24 mouse cellular contexts compared by ENCODE assay signal in the genomic region with DNA sequence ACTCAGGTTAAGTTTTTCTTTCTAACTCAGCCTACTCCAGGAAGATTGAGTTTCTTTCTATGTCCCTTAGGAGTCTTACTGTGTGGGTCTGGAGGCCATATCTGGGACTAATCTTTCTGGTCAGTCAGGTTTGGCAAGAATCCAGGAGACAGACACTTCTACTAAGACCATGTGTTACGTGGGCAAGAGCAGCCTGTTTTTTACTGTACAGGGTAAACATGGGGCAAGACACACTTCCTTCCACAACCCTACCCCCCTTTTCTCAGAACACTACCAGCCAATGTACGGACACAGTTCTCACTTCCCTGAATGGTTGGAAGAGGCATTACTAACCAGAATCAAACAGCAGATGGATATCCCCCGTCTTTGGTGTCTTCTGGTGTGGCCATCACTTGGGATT. TPM values are rescaled to one million over a fixed set of nuclear protein-coding genes. Genes with fewer than 3 reads are reported as not detected.
DNase-seq lines count a peak whose midpoint lies in the region; ATAC-seq and TF ChIP-seq lines count a peak whose summit lies in the region.
"Had no signal": no experiment of that assay in that cellular context is flagged by ENCODE, and none has a peak within 500 bp of the region (broad histone marks: within the 10 kb centered on the region; RNA-seq: fewer than 3 reads in every experiment).

No protein-coding gene starts in this region.

- TF ChIP-seq CTCF in kidney, postnatal 0 days (IDR thresholded peaks at IDR 0.05; ENCODE audit: low read depth) = no peak

- no peak overlapping the region for H3K9ac ChIP-seq in kidney, postnatal 0 days (ENCODE audit: low read depth, low read length)
- H3K9ac ChIP-seq in intestine, embryonic 16.5 days (ENCODE audit: low read depth, low read length) = no peak overlapping the region
- H3K9ac ChIP-seq: heart, embryonic 15.5 days; hindbrain, embryonic 14.5 days; lung, embryonic 15.5 days; midbrain, embryonic 12.5 days had no signal

- H3K27me3 ChIP-seq in kidney, postnatal 0 days (ENCODE audit: insufficient read depth, low read length) = no peaks in the 10 kb centered on the region
- no peaks in the 10 kb centered on the region for H3K27me3 ChIP-seq in intestine, embryonic 16.5 days (replicated peaks; ENCODE audit: control insufficient read depth, insufficient read depth, low read length)
- H3K27me3 ChIP-seq in forebrain, embryonic 10.5 days (ENCODE audit: poor library complexity, severe bottlenecking) = no peaks in the 10 kb centered on the region
- H3K27me3 ChIP-seq: heart, embryonic 15.5 days; lung, embryonic 15.5 days; midbrain, embryonic 12.5 days had no signal

- H3K4me1 ChIP-seq in kidney, postnatal 0 days (replicated peaks; ENCODE audit: insufficient read depth, low read length) = no peaks in the 10 kb centered on the region
- no peaks in the 10 kb centered on the region for H3K4me1 ChIP-seq in intestine, embryonic 16.5 days (ENCODE audit: control insufficient read depth, insufficient read depth, low read length)
- H3K4me1 ChIP-seq in forebrain, embryonic 10.5 days = no peaks in the 10 kb centered on the region
- H3K4me1 ChIP-seq: heart, embryonic 15.5 days; lung, embryonic 15.5 days; midbrain, embryonic 12.5 days had no signal

- no peak overlapping the region for H3K4me3 ChIP-seq in kidney, postnatal 0 days (replicated peaks; ENCODE audit: low read depth, low read length)
- no peak overlapping the region for H3K4me3 ChIP-seq in intestine, embryonic 16.5 days (ENCODE audit: low read length)
- no peak overlapping the region for H3K4me3 ChIP-seq in forebrain, embryonic 10.5 days
- H3K4me3 ChIP-seq: heart, embryonic 15.5 days; lung, embryonic 15.5 days; midbrain, embryonic 12.5 days had no signal

- H3K36me3 ChIP-seq in kidney, postnatal 0 days (ENCODE audit: insufficient read depth, low read length) = no peaks in the 10 kb centered on the region
- no peaks in the 10 kb centered on the region for H3K36me3 ChIP-seq in intestine, embryonic 16.5 days (ENCODE audit: control insufficient read depth, insufficient read depth, low read length)
- no peaks in the 10 kb centered on the region for H3K36me3 ChIP-seq in forebrain, embryonic 10.5 days (replicated peaks)
- H3K36me3 ChIP-seq: heart, embryonic 15.5 days; lung, embryonic 15.5 days; midbrain, embryonic 12.5 days had no signal

- H3K27ac ChIP-seq in kidney, postnatal 0 days = no peak overlapping the region
- H3K27ac ChIP-seq in intestine, embryonic 16.5 days (ENCODE audit: low read length) = no peak overlapping the region
- H3K27ac ChIP-seq in forebrain, embryonic 10.5 days = no peak overlapping the region
- H3K27ac ChIP-seq: heart, embryonic 15.5 days; hindbrain, embryonic 14.5 days; lung, embryonic 15.5 days; midbrain, embryonic 12.5 days had no signal

- H3K4me2 ChIP-seq in kidney, postnatal 0 days (ENCODE audit: low read length) = no peak overlapping the region
- H3K4me2 ChIP-seq in intestine, embryonic 16.5 days (ENCODE audit: low read depth, low read length) = no peak overlapping the region
- H3K4me2 ChIP-seq: heart, embryonic 15.5 days; hindbrain, embryonic 14.5 days; lung, embryonic 15.5 days; midbrain, embryonic 12.5 days had no signal

- intact Hi-C loops in heart, postnatal 10 days (cut with DNase I) = no loop called here

- WGBS in kidney, postnatal 0 days = 67% methylated on average over 3 of the region's 3 CpGs
- WGBS in intestine, embryonic 16.5 days = 58% methylated on average over 3 of the region's 3 CpGs
- 79% methylated on average over 3 of the region's 3 CpGs for WGBS in forebrain, embryonic 10.5 days

- no peak; the same call in 1 of the 2 replicates for ATAC-seq in kidney, postnatal 0 days (replicated peaks; ENCODE audit: low FRiP score, low read depth)
- ATAC-seq in intestine, embryonic 16.5 days = peak; percentile 44; the same call in 1 of the 2 replicates
- ATAC-seq: activated CD4-positive, CD25-positive, alpha-beta regulatory T cell, adult 4 months had no signal

- H3K9me3 ChIP-seq in kidney, postnatal 0 days (replicated peaks; ENCODE audit: low read length) = no peaks in the 10 kb centered on the region
- no peaks in the 10 kb centered on the region for H3K9me3 ChIP-seq in intestine, embryonic 16.5 days (ENCODE audit: control insufficient read depth, low read length)
- no peaks in the 10 kb centered on the region for H3K9me3 ChIP-seq in forebrain, embryonic 10.5 days
- H3K9me3 ChIP-seq: heart, embryonic 15.5 days; lung, embryonic 15.5 days; midbrain, embryonic 12.5 days had no signal

- peak; percentile 7 for DNase-seq in kidney, postnatal 0 days (ENCODE audit: low spot score)
- DNase-seq in kidney, adult 11 months = no peak
- peak; percentile 7 for DNase-seq in urinary bladder, postnatal 14 days (ENCODE audit: low spot score)
- DNase-seq in urinary bladder, postnatal 4 days (ENCODE audit: low spot score in 2 of 2) = no peak
- DNase-seq in spleen, adult 18-20 months = no peak
- DNase-seq in heart, postnatal 10 days = no peak
- DNase-seq in forebrain, embryonic 10.5 days (ENCODE audit: extremely low spot score, low spot score) = no peak
- DNase-seq: cerebellum, adult 18-20 months had no signal

RNA-seq across cellular contexts. Expression of a gene that starts 13.9 kb away (rescaled TPM):
- polyA plus RNA-seq in kidney, postnatal 0 days (2015; fragmentation: Nextera tagmentation; extraction: Ambion mirVana) = 0.47 and 0.79 TPM in 2 replicates
- polyA plus RNA-seq in intestine, embryonic 16.5 days (2015; fragmentation: Nextera tagmentation; extraction: Ambion mirVana) = 3.5 and 4.8 TPM in 2 replicates
- not detected for total RNA-seq in heart, postnatal 10 days (2021)
- 0.22 TPM in 1 of 2 replicates, not detected in the other for polyA plus RNA-seq in forebrain, embryonic 10.5 days (2016; fragmentation: Nextera tagmentation; extraction: Ambion mirVana)
- total RNA-seq: gastrocnemius, postnatal 4 days; layer of hippocampus, postnatal 14 days; left cerebral cortex, postnatal 36 days; MEL had no signal
- polyA plus RNA-seq: hindbrain, embryonic 14.5 days; kidney, embryonic 14.5 days; midbrain, embryonic 12.5 days; neural tube, embryonic 11.5 days had no signal

RNA-seq across cellular contexts. Expression of a gene that starts 22.2 kb away (rescaled TPM):
- polyA plus RNA-seq in kidney, postnatal 0 days (2015; fragmentation: Nextera tagmentation; extraction: Ambion mirVana) = not detected in 2 replicates
- polyA plus RNA-seq in intestine, embryonic 16.5 days (2015; fragmentation: Nextera tagmentation; extraction: Ambion mirVana) = not detected in 2 replicates
- not detected for total RNA-seq in heart, postnatal 10 days (2021)
- not detected in 2 replicates for polyA plus RNA-seq in forebrain, embryonic 10.5 days (2016; fragmentation: Nextera tagmentation; extraction: Ambion mirVana)
- total RNA-seq: gastrocnemius, postnatal 4 days; layer of hippocampus, postnatal 14 days; left cerebral cortex, postnatal 36 days; MEL had no signal
- polyA plus RNA-seq: brain, embryonic 14.5 days; cortical plate, adult 2 months; frontal cortex, adult 2 months; heart, embryonic 15.5 days; hindbrain, embryonic 14.5 days; kidney, embryonic 14.5 days; lung, embryonic 15.5 days; midbrain, embryonic 12.5 days; neural tube, embryonic 11.5 days; small intestine, adult 2 months had no signal

RNA-seq across cellular contexts. Expression of a gene that starts 34.2 kb away (rescaled TPM):
- 3.6 and 4.1 TPM in 2 replicates for polyA plus RNA-seq in kidney, postnatal 0 days (2015; fragmentation: Nextera tagmentation; extraction: Ambion mirVana)
- polyA plus RNA-seq in intestine, embryonic 16.5 days (2015; fragmentation: Nextera tagmentation; extraction: Ambion mirVana) = 47.6 and 52.6 TPM in 2 replicates
- 1 to 10 TPM; 2.9 to 5.3 TPM for total RNA-seq in heart, postnatal 10 days (2021)
- polyA plus RNA-seq in forebrain, embryonic 10.5 days (2016; fragmentation: Nextera tagmentation; extraction: Ambion mirVana) = 0.55 and 1.4 TPM in 2 replicates

RNA-seq across cellular contexts. Expression of a gene that starts 48.7 kb away (rescaled TPM):
- polyA plus RNA-seq in kidney, postnatal 0 days (2015; fragmentation: Nextera tagmentation; extraction: Ambion mirVana) = 9.5 and 12.0 TPM in 2 replicates
- 30.3 and 39.1 TPM in 2 replicates for polyA plus RNA-seq in intestine, embryonic 16.5 days (2015; fragmentation: Nextera tagmentation; extraction: Ambion mirVana)
- 1 to 10 TPM; 3.0 to 4.5 TPM for total RNA-seq in heart, postnatal 10 days (2021)
- 2.1 and 2.2 TPM in 2 replicates for polyA plus RNA-seq in forebrain, embryonic 10.5 days (2016; fragmentation: Nextera tagmentation; extraction: Ambion mirVana)
- total RNA-seq: MEL had no signal

Comparison
In these comparisons a context has a peak if more than half of its experiments do, and no peak if none do; other contexts are left out.
1. DNase-seq: peak in kidney, postnatal 0 days (single experiment) and urinary bladder, postnatal 14 days (single experiment); none in kidney, adult 11 months (single experiment), urinary bladder, postnatal 4 days (0 of 2), spleen, adult 18-20 months (0 of 2), heart, postnatal 10 days (0 of 2) and forebrain, embryonic 10.5 days (single experiment).